Mouse (Mus musculus) frontal cortex, postnatal 25 days (tissue): ENCODE results near the gene Ctnnbl1.

Source experiments
- DNase-seq, 2 experiments: peaks; one replicate each; pipeline ENCODE4 v3.0.0; 2022; ENCODE audit warnings: low spot score in 2 of 2

The Ctnnbl1 gene

GRCm38 (mm10) chr2:157750926-157751588, 13.9 kb downstream of the Ctnnbl1 start:
- DNase-seq = no peak

GRCm38 (mm10) chr2:157751589-157752373, 14.6 kb downstream of the Ctnnbl1 start:
- peak in 1 of 2 experiments; percentile 41 for DNase-seq

GRCm38 (mm10) chr2:157752374-157752743, 15.2 kb downstream of the Ctnnbl1 start:
- DNase-seq = no peak

GRCm38 (mm10) chr2:157755771-157756170, 18.6 kb downstream of the Ctnnbl1 start:
- DNase-seq = no peak

- DNase-seq = no peak
These were observed 19.0 kb downstream of the Ctnnbl1 start for GRCm38 (mm10) chr2:157756193-157756592.

- no peak for DNase-seq
These were observed 21.2 kb downstream of the Ctnnbl1 start for GRCm38 (mm10) chr2:157758395-157758794.

GRCm38 (mm10) chr2:157759717-157760116, 22.5 kb downstream of the Ctnnbl1 start:
- no peak for DNase-seq

- no peak for DNase-seq
These were observed 25.7 kb downstream of the Ctnnbl1 start for GRCm38 (mm10) chr2:157762903-157763302.

GRCm38 (mm10) chr2:157766591-157766990, 29.4 kb downstream of the Ctnnbl1 start:
- DNase-seq = no peak

- no peak for DNase-seq
These were observed 31.7 kb downstream of the Ctnnbl1 start for GRCm38 (mm10) chr2:157768682-157769429.

GRCm38 (mm10) chr2:157770761-157771160, 33.6 kb downstream of the Ctnnbl1 start:
- DNase-seq = no peak

GRCm38 (mm10) chr2:157773661-157774060, 36.5 kb downstream of the Ctnnbl1 start:
- no peak for DNase-seq

- DNase-seq = no peak
These were observed 38.8 kb downstream of the Ctnnbl1 start for GRCm38 (mm10) chr2:157775957-157776356.

GRCm38 (mm10) chr2:157780956-157781355, 43.8 kb downstream of the Ctnnbl1 start:
- no peak for DNase-seq

- no peak for DNase-seq
These were observed 46.0 kb downstream of the Ctnnbl1 start for GRCm38 (mm10) chr2:157783152-157783551.

- no peak for DNase-seq
These were observed 47.0 kb downstream of the Ctnnbl1 start for GRCm38 (mm10) chr2:157784238-157784637.

- DNase-seq = no peak
These were observed 47.4 kb downstream of the Ctnnbl1 start for GRCm38 (mm10) chr2:157784647-157785046.

GRCm38 (mm10) chr2:157789226-157789625, 52.0 kb downstream of the Ctnnbl1 start:
- no peak for DNase-seq

- no peak for DNase-seq
These were observed 53.8 kb downstream of the Ctnnbl1 start for GRCm38 (mm10) chr2:157790836-157791495.

GRCm38 (mm10) chr2:157791528-157792162, 54.4 kb downstream of the Ctnnbl1 start:
- no peak for DNase-seq

- no peak for DNase-seq
These were observed 55.8 kb downstream of the Ctnnbl1 start for GRCm38 (mm10) chr2:157792840-157793552.
